Mouse (Mus musculus) c-Kit-positive CD71-positive TER-119-positive erythroid progenitor cells, embryonic 14.5 days (primary cell): Measurements from ENCODE around the gene Cdh13.

Source experiments
- DNase-seq: peaks from one replicate; pipeline ENCODE4 v3.0.0-alpha.2; 2013; ENCODE audit warnings: low spot score

Cdh13 gene

GRCm38 (mm10) chr8:119061671-119062070 is 778.1 kb downstream of the Cdh13 start:
- DNase-seq = no peak

GRCm38 (mm10) chr8:119064523-119064922 is 781.0 kb downstream of the Cdh13 start:
- peak; percentile 7 for DNase-seq

DNA sequence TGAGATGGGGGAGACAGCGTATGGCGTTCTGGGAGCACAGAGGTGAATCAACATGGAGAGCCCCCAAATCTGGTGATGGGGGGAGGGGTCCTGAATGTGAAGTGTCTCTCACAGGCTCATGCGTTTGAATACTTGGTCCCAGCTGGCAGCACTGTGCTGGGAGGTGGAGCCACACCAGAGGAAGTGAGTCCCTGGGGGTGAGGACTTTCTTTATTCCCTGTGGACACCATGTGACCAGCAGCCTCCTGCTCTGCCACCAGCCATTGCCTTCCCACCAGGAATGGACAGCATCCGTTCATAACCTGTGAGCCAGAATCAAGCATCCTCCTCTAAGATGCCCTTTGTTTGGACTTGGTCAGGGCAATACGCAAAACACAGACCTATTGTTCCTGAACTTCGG is 788.8 kb downstream of the Cdh13 start:
- no peak for DNase-seq

GRCm38 (mm10) chr8:119085022-119085421 is 801.5 kb downstream of the Cdh13 start:
- DNase-seq = no peak

DNA sequence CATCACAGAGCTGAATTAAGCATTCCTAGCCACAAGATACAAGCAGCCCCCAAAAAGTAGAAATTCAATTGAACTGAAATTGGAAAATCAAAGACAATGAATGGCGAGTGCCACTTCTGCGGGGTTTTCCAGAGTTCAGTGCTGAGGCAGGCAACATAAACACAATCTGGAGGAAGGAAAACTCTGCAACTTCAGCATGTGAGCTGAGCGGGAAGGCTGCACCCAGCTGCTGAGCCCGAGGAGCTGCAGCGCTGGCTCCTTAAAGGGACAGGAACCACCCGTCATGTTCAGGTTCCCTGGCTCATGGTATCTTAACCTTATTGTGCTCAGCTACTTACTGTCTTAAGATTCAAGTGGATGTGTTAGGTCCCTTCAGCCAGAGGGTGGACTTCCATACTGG is 814.7 kb downstream of the Cdh13 start:
- no peak for DNase-seq

DNA sequence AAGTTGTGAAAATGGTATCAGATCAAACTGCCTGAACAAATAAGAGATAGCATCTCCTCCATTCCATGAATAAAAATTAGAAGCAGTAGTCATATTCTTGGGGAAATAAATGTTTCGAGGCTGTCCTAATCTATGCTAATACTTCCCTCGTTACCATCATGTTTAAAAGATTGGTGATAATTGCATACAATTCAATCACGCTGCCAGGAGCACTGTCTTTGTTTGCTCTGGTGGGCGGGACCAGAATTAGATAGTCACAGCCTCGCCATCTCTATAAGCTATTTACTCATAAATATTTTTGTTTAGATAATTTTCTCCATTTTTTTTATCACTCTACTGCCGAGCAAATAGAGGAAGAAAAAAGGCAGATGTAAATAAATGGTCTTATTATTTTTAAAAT is 819.3 kb downstream of the Cdh13 start:
- no peak for DNase-seq

- no peak for DNase-seq
Measured at GRCm38 (mm10) chr8:119109655-119110054, 826.1 kb downstream of the Cdh13 start.

- DNase-seq = no peak
Measured at GRCm38 (mm10) chr8:119112861-119113260, 829.3 kb downstream of the Cdh13 start.

DNA sequence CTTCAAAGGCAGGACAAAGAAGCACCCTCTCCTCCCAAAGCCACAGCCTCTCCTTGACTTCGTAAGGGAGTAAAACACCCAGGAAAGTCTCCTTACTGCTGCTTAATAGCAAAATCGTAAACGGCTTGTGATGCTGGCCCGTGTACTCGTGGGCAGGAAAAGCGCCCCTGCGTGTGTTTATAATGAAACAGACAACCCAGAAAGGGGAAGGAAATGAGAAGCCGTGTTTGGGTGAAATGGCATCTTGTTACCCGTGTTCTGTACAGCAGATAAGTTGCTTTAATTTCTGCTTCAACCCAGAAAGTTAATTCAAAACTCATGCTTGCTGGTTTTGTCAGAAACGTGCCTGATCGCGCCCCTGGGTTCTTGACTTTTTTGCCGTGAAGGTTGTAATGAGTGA is 837.7 kb downstream of the Cdh13 start:
- no peak for DNase-seq

GRCm38 (mm10) chr8:119127841-119128240 is 844.3 kb downstream of the Cdh13 start:
- no peak for DNase-seq

DNA sequence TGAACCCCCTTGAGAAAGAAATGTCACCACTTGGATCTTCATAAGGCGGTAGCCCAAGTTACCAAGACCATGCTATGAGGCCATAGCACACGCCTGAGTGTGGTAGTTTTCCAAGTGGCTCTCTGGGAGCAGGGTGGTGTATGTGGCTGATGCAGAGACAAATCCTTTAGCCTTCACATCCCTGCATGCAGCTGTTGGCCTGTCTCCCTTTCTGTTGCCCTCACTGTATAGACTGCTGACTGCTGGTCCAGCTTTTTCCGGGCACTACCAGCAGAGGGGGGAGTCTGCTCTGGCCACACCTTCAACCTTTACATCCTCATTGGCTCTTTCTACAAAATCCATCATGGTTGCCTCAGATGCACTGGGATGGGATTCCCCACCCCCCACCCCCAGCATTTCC is 844.7 kb downstream of the Cdh13 start:
- DNase-seq = no peak

GRCm38 (mm10) chr8:119156454-119156921 is 873.0 kb downstream of the Cdh13 start:
- DNase-seq = no peak

DNA sequence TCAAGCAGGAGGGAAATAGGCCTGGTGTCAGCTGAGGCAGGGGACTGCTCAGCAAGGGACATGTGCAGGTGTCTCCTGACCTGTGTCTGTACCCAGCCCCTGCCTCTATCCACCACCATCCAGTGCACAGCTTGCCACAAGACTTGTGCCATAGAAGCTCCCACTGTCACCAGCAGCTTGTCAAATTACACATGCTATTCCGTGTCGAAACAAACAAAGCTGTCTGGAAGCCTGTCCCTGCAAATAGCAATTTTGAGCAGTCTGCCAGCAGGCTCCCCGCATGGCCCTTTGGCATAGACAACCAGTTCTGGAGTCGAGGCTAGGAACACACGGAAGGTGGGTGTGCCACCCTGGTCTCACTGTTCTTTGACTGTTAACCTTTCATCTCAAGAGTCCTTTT is 875.1 kb downstream of the Cdh13 start:
- no peak for DNase-seq

DNA sequence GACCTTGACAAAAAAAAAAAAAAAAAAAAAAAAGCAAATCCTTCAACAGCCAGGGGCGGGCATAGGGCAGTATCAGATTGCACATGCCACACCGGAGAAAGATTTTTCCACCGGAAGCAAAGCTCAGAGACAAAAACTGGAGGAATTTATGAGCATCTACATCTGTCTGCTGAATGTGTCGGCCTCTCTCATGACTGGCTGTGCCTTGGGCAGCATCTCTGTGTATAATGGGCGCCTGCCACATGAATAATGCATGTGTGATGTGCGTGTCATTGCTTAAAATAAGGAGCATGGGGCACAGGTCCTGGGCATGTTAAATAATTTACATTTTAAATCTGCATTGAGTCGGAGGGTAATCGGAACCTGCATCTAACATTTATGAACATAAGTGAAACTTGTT is 876.3 kb downstream of the Cdh13 start:
- no peak for DNase-seq

DNA sequence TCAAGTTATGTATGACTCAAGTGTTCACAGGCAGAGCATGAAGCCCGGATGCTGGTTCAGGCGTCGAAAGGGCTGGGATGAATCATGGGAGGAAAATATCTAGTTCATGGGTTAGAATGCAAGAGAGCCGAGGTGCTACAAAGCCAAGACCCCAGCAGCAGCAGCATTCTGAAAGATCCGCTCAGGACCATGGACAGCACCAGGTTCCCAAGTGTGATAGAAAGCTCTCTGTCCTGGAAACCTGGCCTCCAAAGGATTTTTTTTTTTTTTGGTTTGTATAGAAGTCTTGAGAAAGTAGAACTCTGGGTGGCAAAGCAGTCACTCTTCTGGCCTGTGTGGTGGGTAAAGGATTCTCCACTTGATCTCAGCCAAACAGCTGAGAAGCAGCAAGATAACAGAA is 880.5 kb downstream of the Cdh13 start:
- no peak for DNase-seq

DNA sequence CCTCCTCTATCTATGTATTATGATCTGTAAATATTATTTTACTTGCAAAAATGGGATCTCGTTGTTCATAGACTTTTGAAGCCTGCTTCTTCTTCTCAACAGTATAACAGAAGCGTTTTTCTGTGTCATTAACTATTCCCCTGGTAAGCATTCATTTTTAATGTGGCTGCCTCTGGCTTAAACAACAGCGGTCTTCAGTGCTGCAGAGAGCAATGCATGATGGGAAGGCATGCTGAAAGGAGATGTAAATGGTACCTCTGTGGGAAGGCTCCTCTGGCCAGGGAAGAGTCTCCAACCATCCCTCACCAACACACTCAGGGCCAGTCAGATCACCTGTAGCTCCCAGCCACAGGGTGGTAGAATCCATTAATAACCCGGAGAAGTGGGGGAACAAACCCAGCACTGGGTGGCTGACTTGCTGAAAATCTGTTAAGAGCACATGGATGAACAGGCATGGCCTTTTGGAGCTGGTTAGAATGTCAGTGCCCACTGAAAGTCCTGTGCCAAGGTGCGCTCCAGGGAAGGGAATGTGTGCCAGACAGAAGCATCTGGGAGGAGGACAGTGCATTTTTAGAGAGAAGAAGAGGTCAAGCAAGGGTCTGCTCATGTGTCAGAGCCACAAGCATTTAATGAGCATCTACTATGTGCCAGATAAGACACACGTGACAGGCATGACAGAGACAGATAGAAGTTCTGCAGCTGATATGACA is 893.8 kb downstream of the Cdh13 start:
- DNase-seq = no peak

DNA sequence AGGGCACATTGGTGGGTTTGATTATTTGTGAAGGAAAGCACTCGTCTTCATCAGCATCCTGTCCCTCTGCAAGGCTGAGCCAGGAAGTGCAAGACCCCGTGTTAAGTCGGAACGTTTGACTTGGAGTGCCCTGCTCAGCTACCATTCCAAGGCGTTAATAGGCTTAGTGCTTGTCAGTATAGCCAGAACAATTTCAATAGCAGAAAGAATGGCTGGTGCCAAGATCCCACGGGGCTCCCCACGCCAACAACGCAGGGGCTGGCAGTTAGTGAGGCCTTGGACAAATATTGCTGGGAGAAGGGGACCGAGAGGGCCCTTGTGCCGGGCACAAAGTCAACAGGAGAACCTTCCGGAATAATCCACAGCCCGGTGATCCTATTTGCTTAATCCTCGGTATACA is 897.1 kb downstream of the Cdh13 start:
- no peak for DNase-seq

DNA sequence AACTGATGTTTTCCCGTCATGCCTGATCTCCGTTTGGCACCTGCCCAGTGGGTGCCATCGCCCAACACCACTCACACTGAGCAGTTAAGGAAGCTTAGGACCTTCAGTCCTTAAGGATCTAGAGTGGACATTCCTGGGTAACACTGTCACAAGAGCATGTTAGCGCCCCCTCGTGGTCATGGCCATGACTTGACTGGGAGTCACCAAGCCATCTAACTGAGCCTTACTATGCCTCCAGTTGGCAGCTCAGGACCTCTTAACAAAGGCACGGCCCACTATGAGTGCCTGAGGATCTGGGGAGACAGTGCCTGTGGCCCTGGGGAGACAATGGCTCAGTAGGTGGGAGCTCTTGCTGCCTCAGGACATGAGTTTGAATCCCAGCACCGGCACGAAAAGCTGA is 912.2 kb downstream of the Cdh13 start:
- DNase-seq = no peak

DNA sequence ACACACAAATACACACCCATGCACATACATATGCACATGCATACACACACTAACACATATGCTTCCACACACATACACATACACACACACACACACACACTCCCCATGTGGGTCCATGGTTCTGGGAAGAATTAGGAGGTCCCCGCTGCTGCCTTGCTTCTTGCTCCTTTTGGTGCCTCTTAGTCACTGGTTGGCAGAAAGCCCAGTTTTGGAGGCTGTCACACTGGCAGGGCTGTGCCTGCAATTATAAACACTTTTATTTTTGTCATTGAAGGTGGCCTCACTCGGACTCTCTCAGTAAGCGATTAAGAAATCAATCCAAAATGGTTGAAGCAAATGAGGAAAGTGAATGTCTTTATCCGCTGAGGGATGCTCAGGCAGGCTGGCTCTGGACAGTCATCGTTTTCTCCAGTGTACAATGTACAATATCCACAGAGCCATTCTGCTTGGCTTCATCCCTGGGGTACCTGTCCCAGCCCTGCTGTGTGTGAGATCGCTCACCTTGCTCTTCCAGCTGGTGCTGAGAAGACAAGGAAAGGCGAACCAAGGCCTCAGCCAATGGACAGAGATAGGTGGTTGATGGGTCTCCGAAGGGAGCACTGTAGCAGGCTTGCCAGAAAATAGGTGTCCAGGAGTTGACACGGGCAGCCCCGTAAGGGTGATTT is 913.1 kb downstream of the Cdh13 start:
- DNase-seq = no peak

GRCm38 (mm10) chr8:119208567-119208966 is 925.0 kb downstream of the Cdh13 start:
- DNase-seq = no peak

DNA sequence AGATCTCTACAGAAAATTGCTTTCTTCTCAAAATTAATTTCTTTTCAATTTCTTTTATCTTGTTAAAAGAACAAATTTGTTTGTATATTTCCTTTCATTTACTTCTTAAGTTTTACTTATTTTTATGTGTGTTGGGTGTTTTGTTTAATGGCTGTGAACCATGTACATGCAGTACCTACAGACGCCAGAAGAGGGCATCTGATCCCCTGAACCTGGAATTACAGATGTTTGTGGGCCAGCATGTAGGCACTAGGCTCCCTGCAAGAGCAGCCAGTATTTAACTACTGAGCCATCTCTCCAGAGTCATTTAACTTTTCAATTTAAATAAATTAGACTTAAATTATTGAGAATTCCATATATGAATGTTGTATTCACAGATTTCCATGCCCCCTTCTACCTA is 941.0 kb downstream of the Cdh13 start:
- peak; percentile 21 for DNase-seq

DNA sequence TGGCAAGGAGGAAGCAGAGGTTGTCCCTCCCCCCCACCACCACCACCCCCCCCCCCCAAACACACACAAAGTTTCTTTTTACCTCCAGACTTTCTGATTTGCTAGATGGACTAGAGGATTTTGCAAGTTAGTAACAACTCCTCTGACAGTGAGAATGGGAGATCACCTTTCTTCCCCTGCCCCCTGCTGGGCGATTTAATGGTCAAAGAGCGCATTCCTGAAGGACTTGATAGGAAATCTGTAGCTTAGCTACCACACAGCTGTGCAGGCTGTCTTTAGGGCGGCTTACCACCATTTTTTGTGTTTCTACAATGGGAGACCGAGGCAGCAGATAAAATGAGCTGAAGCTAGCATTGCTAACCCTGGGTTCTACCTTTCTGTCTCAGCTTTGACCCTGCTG is 961.6 kb downstream of the Cdh13 start:
- no peak for DNase-seq

DNA sequence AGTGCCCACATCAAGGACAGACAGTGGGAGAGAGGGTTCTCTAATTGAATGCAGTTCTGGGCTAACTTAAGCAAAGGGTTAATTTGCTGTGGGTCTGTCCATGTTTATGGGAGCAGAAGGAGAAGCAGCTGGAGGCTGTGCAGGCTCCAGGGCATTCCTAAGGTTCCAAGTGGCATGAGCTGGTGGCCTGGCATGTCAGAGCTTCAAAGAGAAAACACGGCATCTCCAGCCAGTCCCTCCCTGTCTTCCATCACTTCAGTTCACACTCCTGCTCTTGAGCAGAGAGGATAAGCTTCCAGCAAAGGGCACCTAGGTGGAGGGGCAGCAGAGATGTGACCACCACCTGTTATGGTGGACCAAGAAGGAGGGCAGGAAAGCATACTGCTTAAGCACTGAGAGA is 962.1 kb downstream of the Cdh13 start:
- DNase-seq = no peak

DNA sequence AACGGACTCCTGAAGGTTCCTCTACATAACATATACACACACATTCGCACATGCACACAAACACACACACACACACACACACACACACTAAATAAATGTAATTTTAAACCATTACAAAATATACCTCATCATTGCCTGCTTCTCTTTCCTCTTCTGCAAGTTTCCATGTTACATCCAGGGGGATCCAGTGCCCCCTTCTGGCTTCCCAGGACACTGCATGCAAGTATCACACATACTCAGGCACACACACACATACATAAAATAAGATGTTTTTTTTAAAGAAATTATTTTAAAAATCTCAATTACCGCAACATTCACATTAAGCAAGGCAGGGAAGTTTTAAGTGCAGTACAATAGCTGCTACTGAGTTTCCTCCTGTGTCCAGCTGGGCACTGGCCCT is 970.8 kb downstream of the Cdh13 start:
- no peak for DNase-seq
